Mouse (Mus musculus): Measurements from ENCODE around the gene Nt5c1a.

DNA sequence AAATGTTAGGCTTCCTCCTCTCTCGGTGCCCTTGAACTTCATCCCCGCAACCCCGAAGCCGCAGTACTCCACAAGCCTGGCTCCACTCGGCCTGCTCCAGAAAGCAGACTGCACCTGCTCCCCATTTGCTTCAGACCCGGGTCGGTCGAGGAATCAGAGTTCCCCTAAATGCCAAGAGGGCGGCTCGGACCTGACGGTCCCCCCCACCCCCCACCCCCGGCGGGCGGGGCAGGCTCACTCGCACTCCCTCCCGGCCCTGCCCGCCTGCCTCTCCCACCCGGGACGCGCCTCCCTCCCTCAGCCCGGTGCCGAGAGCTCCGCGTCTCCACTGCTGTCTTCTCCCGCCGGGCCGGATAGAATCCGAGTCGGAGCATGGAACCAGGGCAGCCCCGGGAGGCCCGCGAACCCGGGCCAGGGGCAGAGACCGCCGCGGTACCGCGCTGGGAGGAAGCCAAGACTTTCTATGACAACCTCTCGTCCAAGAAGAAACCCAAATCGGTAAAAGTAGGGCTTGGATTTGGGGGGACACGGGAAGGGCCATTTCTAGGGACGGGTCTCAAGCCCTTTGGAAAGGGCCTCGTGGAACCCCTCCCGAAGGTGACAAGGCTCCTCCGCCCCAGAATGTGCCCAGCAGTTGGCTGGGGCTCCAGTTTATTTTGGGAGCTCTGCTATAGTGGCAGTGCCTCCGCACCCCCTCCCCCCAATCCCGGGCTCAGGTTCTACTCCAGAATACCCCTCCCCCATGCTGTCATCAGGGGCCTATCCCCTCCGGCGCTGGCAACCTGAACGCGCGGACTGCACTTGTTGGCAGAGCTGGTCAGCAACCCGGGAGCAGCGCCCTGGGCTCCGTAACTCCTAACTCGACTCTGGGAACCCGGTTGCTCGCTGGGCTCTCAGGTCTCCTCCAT, at the start of gene Nt5c1a:
- TF ChIP-seq CTCF (IDR thresholded peaks at IDR 0.05; ENCODE audit: borderline replicate concordance, control insufficient read depth, extremely low read depth, insufficient read depth, low read length, poor library complexity) (no peak), POLR2A (IDR thresholded peaks at IDR 0.05; ENCODE audit: control insufficient read depth, extremely low read depth, insufficient read depth, low read length, poor library complexity) (no peak)
